Mouse (Mus musculus) bone marrow, adult 2 months (tissue): ENCODE results near the gene Cpsf4l.

ENCODE experiments used
- CTCF ChIP-seq: fragments of 200-500 bp; IDR thresholded peaks from 2 replicates; pipeline ENCODE4 v1.5.1; 2011; ENCODE audit warnings: low read length, control low read depth; ENCODE audit not compliant: control insufficient read depth, insufficient read depth
- POLR2A ChIP-seq: fragments of 200-500 bp; IDR thresholded peaks from 2 replicates; pipeline ENCODE4 v1.6.1; 2011; ENCODE audit warnings: low read depth, mild to moderate bottlenecking, control low read depth, low read length, borderline replicate concordance; ENCODE audit not compliant: control insufficient read depth

DNA sequence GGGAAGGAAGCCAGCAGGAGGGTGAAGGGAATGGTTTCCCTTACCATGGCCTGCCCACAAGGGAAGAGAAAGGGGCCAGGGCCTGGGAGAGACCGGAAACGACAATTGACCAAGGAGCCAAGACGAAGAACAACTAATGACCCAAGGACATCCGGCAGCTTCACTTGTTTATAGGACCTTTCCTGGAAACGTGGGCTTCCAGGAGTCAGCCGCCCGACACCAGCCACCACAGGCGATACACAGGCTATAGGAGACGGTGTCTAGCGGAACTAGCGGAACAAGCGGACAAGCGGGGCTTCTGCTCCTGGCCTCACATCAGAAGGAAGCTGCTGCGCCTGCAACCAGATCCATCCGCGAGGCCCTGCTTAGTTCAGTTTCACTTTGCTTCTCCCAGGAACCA is 37.2 kb upstream of the Cpsf4l start:
- TF ChIP-seq POLR2A (no peak), CTCF (no peak)
